Mouse (Mus musculus) heart, embryonic 12.5 days (tissue): Measurements from ENCODE around the gene Skint6. TPM values are rescaled to one million over a fixed set of nuclear protein-coding genes. Genes with fewer than 3 reads are reported as not detected.
A peak's percentile ranks its signal among the peaks of the same experiment; 100 is the strongest.
"Not testable (repeated sequence)": the region's sequence is repeated elsewhere in the genome, so short reads cannot be mapped to it uniquely, and the experiment has no call there.

Experiments
- ATAC-seq: fragments of 200-750 bp; cut with Nextera tagmentation; 2 replicates; pipeline ENCODE4 v1.8.0; 2017; ENCODE audit warnings: moderate TSS enrichment, moderate library complexity; ENCODE audit not compliant: insufficient number of reproducible peaks, low FRiP score
- H3K27ac ChIP-seq: fragments of 300-500 bp; sonication (generic); 2 replicates; pipeline ENCODE4 v1.5.1; 2016; ENCODE audit warnings: mild to moderate bottlenecking, moderate library complexity; ENCODE audit not compliant: poor library complexity, severe bottlenecking
- H3K27me3 ChIP-seq: fragments of 300-500 bp; sonication (generic); replicated peaks from 2 replicates; pipeline ENCODE4 v1.6.1; 2016; ENCODE audit warnings: mild to moderate bottlenecking, moderate library complexity
- H3K36me3 ChIP-seq: fragments of 300-500 bp; sonication (generic); 2 replicates; pipeline ENCODE4 v1.6.1; 2016; ENCODE audit warnings: mild to moderate bottlenecking, moderate library complexity
- H3K4me1 ChIP-seq: fragments of 300-500 bp; sonication (generic); replicated peaks from 2 replicates; pipeline ENCODE4 v1.6.1; 2016; ENCODE audit warnings: mild to moderate bottlenecking
- H3K4me2 ChIP-seq: fragments of 300-500 bp; sonication (generic); 2 replicates; pipeline ENCODE4 v1.6.1; 2016; ENCODE audit warnings: mild to moderate bottlenecking, moderate library complexity
- H3K4me3 ChIP-seq: fragments of 300-500 bp; sonication (generic); 2 replicates; pipeline ENCODE4 v1.5.1; 2016; ENCODE audit warnings: mild to moderate bottlenecking
- H3K9ac ChIP-seq: fragments of 300-500 bp; sonication (generic); 2 replicates; pipeline ENCODE4 v1.6.1; 2016; ENCODE audit warnings: mild to moderate bottlenecking, moderate library complexity
- H3K9me3 ChIP-seq: fragments of 300-500 bp; sonication (generic); replicated peaks from 2 replicates; pipeline ENCODE4 v1.6.1; 2016; ENCODE audit warnings: mild to moderate bottlenecking, moderate library complexity
- WGBS: fragments of 180-500 bp; shearing (Covaris S2); methylation state at CpG from one replicate; pipeline ENCODE4 v1.1.7; 2016; 5-methylcytosine and 5-hydroxymethylcytosine counted together
- polyA plus RNA-seq: library from polyadenylated mRNA; unstranded; fragments of >200 nt; fragmentation: Nextera tagmentation; extraction: Ambion mirVana; gene quantifications from 2 replicates; pipeline ENCODE4 v1.2.1, GENCODE M21; 2016

Gene Skint6
- not detected in 2 replicates for polyA plus RNA-seq

DNA sequence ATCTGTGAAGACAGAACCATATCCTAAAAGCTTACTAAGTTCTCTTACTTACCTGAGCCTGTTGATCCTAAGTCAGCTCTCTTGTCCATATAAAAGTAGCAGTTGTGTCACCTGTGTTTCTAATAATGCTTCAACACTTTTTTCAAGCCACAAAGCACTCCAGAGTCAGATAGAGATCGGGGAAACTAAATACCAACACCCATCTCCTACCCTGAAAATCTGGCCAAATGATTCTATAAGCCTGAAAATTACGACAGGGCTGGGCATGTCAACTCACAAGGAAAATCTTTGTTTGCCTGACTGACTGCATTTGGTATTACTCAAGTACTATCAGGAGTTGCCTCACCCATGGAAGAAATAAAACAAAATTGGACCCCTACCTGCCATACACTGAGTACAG lies at the start of gene Skint6:
Gene Skint6 (minus strand): TSS at position 101 of the 400 bp plus-strand sequence.
- H3K4me3 ChIP-seq: no peak within 1 kb of the TSS
- no peak for ATAC-seq
- no peaks in the 10 kb centered on the region for H3K4me1 ChIP-seq
- no peaks in the 10 kb centered on the region for H3K36me3 ChIP-seq
- H3K27me3 ChIP-seq: no peaks in the 10 kb centered on the region
- H3K4me2 ChIP-seq: no peak within 1 kb of the TSS
- peaks cover 12% of the 10 kb centered on the region for H3K9me3 ChIP-seq
- H3K9ac ChIP-seq: no peak within 1 kb of the TSS
- 56% methylated on average over 2 of the region's 2 CpGs for WGBS
- H3K27ac ChIP-seq: no peak within 1 kb of the TSS

GRCm38 (mm10) chr4:113320911-113321310 lies 34.1 kb upstream of the Skint6 start:
- Histone ChIP-seq H3K9ac (no peak overlapping the region), H3K27ac (no peak overlapping the region), H3K4me3 (no peak overlapping the region), H3K4me1 (no peaks in the 10 kb centered on the region), H3K36me3 (no peaks in the 10 kb centered on the region), H3K9me3 (peaks cover 23% of the 10 kb centered on the region), H3K27me3 (no peaks in the 10 kb centered on the region), H3K4me2 (no peak overlapping the region)
- 88% methylated on average over 1 of the region's 1 CpGs for WGBS
- no peak for ATAC-seq

- H3K4me2 ChIP-seq: no peak overlapping the region
- H3K27me3 ChIP-seq: no peaks in the 10 kb centered on the region
- H3K27ac ChIP-seq: no peak overlapping the region
- no peaks in the 10 kb centered on the region for H3K36me3 ChIP-seq
- ATAC-seq: no peak
- H3K9ac ChIP-seq: no peak overlapping the region
- no peaks in the 10 kb centered on the region for H3K4me1 ChIP-seq
- H3K9me3 ChIP-seq: peaks cover 19% of the 10 kb centered on the region
- H3K4me3 ChIP-seq: no peak overlapping the region
- WGBS: 56% methylated on average over 3 of the region's 3 CpGs
These were observed 15.2 kb upstream of the Skint6 start for GRCm38 (mm10) chr4:113301773-113302473.

GRCm38 (mm10) chr4:113263363-113264060 lies 23.3 kb downstream of the Skint6 start:
- ATAC-seq: no peak
- H3K9ac ChIP-seq: no peak overlapping the region
- WGBS: 86% methylated on average over 1 of the region's 1 CpGs

DNA sequence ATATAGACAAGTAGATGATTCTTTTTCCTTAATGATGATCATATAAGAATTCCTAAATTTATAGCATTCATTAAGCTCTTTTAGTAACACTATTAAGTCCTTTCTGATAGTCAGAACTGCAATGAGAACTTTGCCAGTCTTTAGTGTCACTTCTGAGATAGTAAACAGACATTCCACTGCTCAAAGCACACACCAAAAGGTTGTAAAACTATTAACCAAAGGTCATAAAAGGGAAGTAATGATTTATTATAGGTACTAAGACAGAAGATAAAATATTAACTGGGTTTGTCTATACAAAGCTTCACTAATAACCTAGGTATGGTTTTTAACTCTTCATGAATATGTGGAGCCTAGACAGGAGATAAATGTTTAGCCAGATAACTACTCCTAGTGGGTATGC lies 41.0 kb downstream of the Skint6 start:
- Histone ChIP-seq H3K9me3 (peaks cover 17% of the 10 kb centered on the region), H3K27ac (no peak overlapping the region), H3K4me2 (no peak overlapping the region), H3K4me1 (no peaks in the 10 kb centered on the region), H3K9ac (no peak overlapping the region), H3K27me3 (no peaks in the 10 kb centered on the region), H3K36me3 (no peaks in the 10 kb centered on the region), H3K4me3 (no peak overlapping the region)
- ATAC-seq: no peak

More at GRCm38 (mm10) chr4:113263363-113264060, 23.3 kb downstream of the Skint6 start:
- Histone ChIP-seq H3K4me1 (no peaks in the 10 kb centered on the region), H3K9me3 (peaks cover 25% of the 10 kb centered on the region), H3K4me2 (no peak overlapping the region), H3K27ac (no peak overlapping the region), H3K27me3 (no peaks in the 10 kb centered on the region), H3K36me3 (no peaks in the 10 kb centered on the region), H3K4me3 (no peak overlapping the region)

DNA sequence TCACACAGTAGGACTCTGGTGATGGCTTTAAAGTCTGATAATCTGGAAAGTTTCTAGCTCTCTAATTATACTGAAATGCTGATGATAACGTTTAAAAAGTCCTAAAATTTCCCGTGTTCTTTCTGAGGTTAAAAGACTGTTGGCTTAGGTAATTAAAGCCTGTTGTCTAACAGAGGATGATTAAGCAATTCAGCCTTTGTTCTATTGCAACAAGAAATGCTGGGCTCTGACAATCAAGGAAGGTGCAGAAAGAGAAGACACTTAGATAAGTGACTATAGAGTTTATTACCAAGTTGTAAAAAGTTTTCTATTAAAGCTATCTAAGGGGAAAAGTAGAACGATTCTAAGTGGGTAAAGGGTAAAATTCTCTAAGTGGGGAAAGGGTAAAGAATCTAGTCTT lies 219.2 kb downstream of the Skint6 start:
- Histone ChIP-seq H3K9me3 (peaks cover 7% of the 10 kb centered on the region), H3K9ac (no peak overlapping the region), H3K4me3 (no peak overlapping the region), H3K27me3 (no peaks in the 10 kb centered on the region), H3K4me2 (no peak overlapping the region), H3K27ac (no peak overlapping the region), H3K4me1 (no peaks in the 10 kb centered on the region), H3K36me3 (no peaks in the 10 kb centered on the region)
- ATAC-seq: no peak
- WGBS: 54% methylated on average over 3 of the region's 3 CpGs

- H3K4me3 ChIP-seq, ATAC-seq, H3K27ac ChIP-seq, H3K36me3 ChIP-seq, H3K27me3 ChIP-seq, H3K4me1 ChIP-seq, H3K9ac ChIP-seq: not testable (repeated sequence)
- H3K4me2 ChIP-seq: peak overlapping the region; percentile 24; the same call in 1 of the 2 replicates
- H3K9me3 ChIP-seq: peaks cover 14% of the 10 kb centered on the region
- 25% methylated on average over 22 of the region's 22 CpGs for WGBS
These were observed 307.6 kb downstream of the Skint6 start for GRCm38 (mm10) chr4:112979160-112979559.

- peaks cover 24% of the 10 kb centered on the region for H3K9me3 ChIP-seq
- H3K4me2 ChIP-seq: no peak overlapping the region
- H3K4me1 ChIP-seq: no peaks in the 10 kb centered on the region
- no peak overlapping the region for H3K9ac ChIP-seq
- H3K4me3 ChIP-seq: no peak overlapping the region
- H3K27me3 ChIP-seq: no peaks in the 10 kb centered on the region
- H3K36me3 ChIP-seq: no peaks in the 10 kb centered on the region
- no peak overlapping the region for H3K27ac ChIP-seq
- 4% methylated on average over 1 of the region's 1 CpGs for WGBS
- no peak for ATAC-seq
These were observed 496.1 kb downstream of the Skint6 start for GRCm38 (mm10) chr4:112790646-112791045.

DNA sequence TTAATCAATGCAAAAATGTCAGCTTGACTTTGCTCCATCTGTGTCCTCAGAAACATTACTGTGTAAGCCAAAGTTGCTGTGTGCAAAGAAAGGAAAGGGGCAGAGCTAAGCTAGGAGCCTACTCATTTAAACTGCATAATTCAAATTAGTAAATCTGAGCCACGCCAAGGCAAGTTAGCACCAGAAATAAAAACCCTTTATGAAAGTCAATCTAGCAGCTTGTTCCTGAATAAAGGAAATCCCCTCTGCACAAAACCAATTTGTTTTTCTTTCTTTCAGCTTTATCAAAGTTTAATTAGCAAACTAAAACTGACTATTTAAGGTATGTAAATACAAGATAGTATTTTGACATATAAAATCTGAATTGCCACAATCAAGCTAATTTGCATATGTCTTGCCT lies 512.0 kb downstream of the Skint6 start, which contains the start of gene Skint10:
Gene Skint10 (minus strand): TSS at position 101 of the 400 bp plus-strand sequence.
- ATAC-seq: no peak
- H3K27me3 ChIP-seq: no peaks in the 10 kb centered on the region
- H3K4me1 ChIP-seq: no peaks in the 10 kb centered on the region
- H3K4me3 ChIP-seq: no peak within 1 kb of the TSS
- H3K9ac ChIP-seq: no peak within 1 kb of the TSS
- H3K9me3 ChIP-seq: 0 out of 2 replicates have a peak, but pooled peaks cover 13% of the 10 kb centered on the region
- 74% methylated on average over 1 of the region's 1 CpGs for WGBS
- no peaks in the 10 kb centered on the region for H3K36me3 ChIP-seq
- no peak within 1 kb of the TSS for H3K4me2 ChIP-seq
- no peak within 1 kb of the TSS for H3K27ac ChIP-seq
